Mouse (Mus musculus) megakaryocyte-erythroid progenitor cell, adult 5-6 weeks (primary cell): ENCODE data around the gene 1700113H08Rik. TPM values are rescaled to one million over a fixed set of nuclear protein-coding genes. Genes with fewer than 3 reads are reported as not detected.

Source experiments
- ATAC-seq: replicated peaks from 2 replicates; pipeline ENCODE4 v1.8.0; 2016; ENCODE audit warnings: mild to moderate bottlenecking, inconsistent platforms; ENCODE audit not compliant: severe bottlenecking, poor library complexity, low FRiP score, low TSS enrichment
- total RNA-seq, 2 experiments: library from RNA; stranded (forward) in 1 of 2; stranded (reverse) in 1 of 2; fragments of 200-1000, 215-1000 nt in 1 of 2; fragments of >200 nt in 1 of 2; fragmentation: Nextera tagmentation in 1 of 2; gene quantifications; 2 replicates each; pipeline ENCODE4 v1.2.3; 2014 to 2017

Gene 1700113H08Rik
- total RNA-seq, 2 experiments from 2014 or later: not detected

GRCm38 (mm10) chr10:87058251-87058925 lies 543 bp downstream of the 1700113H08Rik start:
- no peak for ATAC-seq

- ATAC-seq: no peak
Observed at GRCm38 (mm10) chr10:87058926-87059325, 1.1 kb downstream of the 1700113H08Rik start.

- no peak for ATAC-seq
Observed at GRCm38 (mm10) chr10:87059447-87059846, 1.6 kb downstream of the 1700113H08Rik start.

- no peak for ATAC-seq
Observed at GRCm38 (mm10) chr10:87084236-87084635, 26.4 kb downstream of the 1700113H08Rik start.

- no peak for ATAC-seq
Observed at GRCm38 (mm10) chr10:87087646-87088045, 29.8 kb downstream of the 1700113H08Rik start.

- 0 out of 2 replicates have a peak, but pooled peaks have one; percentile 34 for ATAC-seq
Observed at GRCm38 (mm10) chr10:87094249-87094648, 36.4 kb downstream of the 1700113H08Rik start.

- no peak for ATAC-seq
Observed at GRCm38 (mm10) chr10:87098722-87099121, 40.9 kb downstream of the 1700113H08Rik start.

GRCm38 (mm10) chr10:87100668-87101067 lies 42.8 kb downstream of the 1700113H08Rik start:
- ATAC-seq: no peak

GRCm38 (mm10) chr10:87101265-87101950 lies 43.6 kb downstream of the 1700113H08Rik start:
- no peak for ATAC-seq

GRCm38 (mm10) chr10:87101951-87102320 lies 44.1 kb downstream of the 1700113H08Rik start:
- no peak for ATAC-seq

GRCm38 (mm10) chr10:87102455-87102854 lies 44.6 kb downstream of the 1700113H08Rik start:
- ATAC-seq: no peak

GRCm38 (mm10) chr10:87103286-87103685 lies 45.4 kb downstream of the 1700113H08Rik start:
- ATAC-seq: no peak

- no peak for ATAC-seq
Observed at GRCm38 (mm10) chr10:87107565-87108297, 49.9 kb downstream of the 1700113H08Rik start.

- ATAC-seq: no peak
Observed at GRCm38 (mm10) chr10:87108333-87108732, 50.5 kb downstream of the 1700113H08Rik start.

GRCm38 (mm10) chr10:87109038-87109771 lies 51.4 kb downstream of the 1700113H08Rik start:
- ATAC-seq: no peak

- no peak for ATAC-seq
Observed at GRCm38 (mm10) chr10:87110909-87111308, 53.1 kb downstream of the 1700113H08Rik start.

- no peak for ATAC-seq
Observed at GRCm38 (mm10) chr10:87125094-87125493, 67.2 kb downstream of the 1700113H08Rik start.

GRCm38 (mm10) chr10:87126186-87126824 lies 68.5 kb downstream of the 1700113H08Rik start:
- ATAC-seq: no peak

- ATAC-seq: no peak
Observed at GRCm38 (mm10) chr10:87151050-87151449, 93.2 kb downstream of the 1700113H08Rik start.
